Mouse (Mus musculus) forebrain, embryonic 14.5 days (tissue): Measurements from ENCODE around the gene Scyl1. TPM values are rescaled to one million over a fixed set of nuclear protein-coding genes. Genes with fewer than 3 reads are reported as not detected.
A peak's percentile ranks its signal among the peaks of the same experiment; 100 is the strongest.

Source experiments
- ATAC-seq: fragments of 200-750 bp; cut with Nextera tagmentation; 2 replicates; pipeline ENCODE4 v1.8.0; 2017; ENCODE audit warnings: mild to moderate bottlenecking, moderate library complexity
- DNase-seq: peaks from one replicate; pipeline ENCODE4 v3.0.0-alpha.2; 2015; ENCODE audit warnings: low spot score
- H3K27ac ChIP-seq: fragments of 300-500 bp; sonication (generic); 2 replicates; pipeline ENCODE4 v1.5.1; 2014; ENCODE audit warnings: low read depth, mild to moderate bottlenecking, control low read depth, low read length, moderate library complexity
- H3K27me3 ChIP-seq: fragments of 300-500 bp; sonication (generic); replicated peaks from 2 replicates; pipeline ENCODE4 v1.6.1; 2014; ENCODE audit warnings: low read length, control low read depth, mixed read lengths; ENCODE audit not compliant: control insufficient read depth, insufficient read depth
- H3K36me3 ChIP-seq: fragments of 300-500 bp; sonication (generic); 2 replicates; pipeline ENCODE4 v1.6.1; 2014; ENCODE audit warnings: low read length, control low read depth; ENCODE audit not compliant: control insufficient read depth, insufficient read depth
- H3K4me1 ChIP-seq: fragments of 300-500 bp; sonication (generic); 2 replicates; pipeline ENCODE4 v1.6.1; 2014; ENCODE audit warnings: antibody characterized with exemption, low read length, control low read depth; ENCODE audit not compliant: control insufficient read depth, insufficient read depth
- H3K4me2 ChIP-seq: fragments of 300-500 bp; sonication (generic); 2 replicates; pipeline ENCODE4 v1.6.1; 2014; ENCODE audit warnings: mild to moderate bottlenecking, control low read depth, low read length
- H3K4me3 ChIP-seq: fragments of 300-500 bp; sonication (generic); 2 replicates; pipeline ENCODE4 v1.5.1; 2014; ENCODE audit warnings: low read depth, low read length, control low read depth
- H3K9ac ChIP-seq: fragments of 300-500 bp; sonication (generic); 2 replicates; pipeline ENCODE4 v1.6.1; 2014; ENCODE audit warnings: mild to moderate bottlenecking, low read length, control low read depth, moderate library complexity
- H3K9me3 ChIP-seq: fragments of 300-500 bp; sonication (generic); replicated peaks from 2 replicates; pipeline ENCODE4 v1.6.1; 2016; ENCODE audit warnings: low read length, control low read depth, mixed read lengths; ENCODE audit not compliant: control insufficient read depth
- WGBS: fragments of 180-500 bp; shearing (Covaris S2); extraction: QIAGEN DNeasy Blood & Tissue Kit; methylation state at CpG from one replicate; pipeline ENCODE4 v1.1.7; 2014; 5-methylcytosine and 5-hydroxymethylcytosine counted together
- polyA plus RNA-seq: library from polyadenylated mRNA; unstranded; fragments of >200 nt; fragmentation: Nextera tagmentation; extraction: Ambion mirVana; gene quantifications from 2 replicates; pipeline ENCODE4 v1.2.1, GENCODE M21; 2014

Scyl1 gene
- polyA plus RNA-seq, 1 experiment from 2014 or later = 56.1 TPM

DNA sequence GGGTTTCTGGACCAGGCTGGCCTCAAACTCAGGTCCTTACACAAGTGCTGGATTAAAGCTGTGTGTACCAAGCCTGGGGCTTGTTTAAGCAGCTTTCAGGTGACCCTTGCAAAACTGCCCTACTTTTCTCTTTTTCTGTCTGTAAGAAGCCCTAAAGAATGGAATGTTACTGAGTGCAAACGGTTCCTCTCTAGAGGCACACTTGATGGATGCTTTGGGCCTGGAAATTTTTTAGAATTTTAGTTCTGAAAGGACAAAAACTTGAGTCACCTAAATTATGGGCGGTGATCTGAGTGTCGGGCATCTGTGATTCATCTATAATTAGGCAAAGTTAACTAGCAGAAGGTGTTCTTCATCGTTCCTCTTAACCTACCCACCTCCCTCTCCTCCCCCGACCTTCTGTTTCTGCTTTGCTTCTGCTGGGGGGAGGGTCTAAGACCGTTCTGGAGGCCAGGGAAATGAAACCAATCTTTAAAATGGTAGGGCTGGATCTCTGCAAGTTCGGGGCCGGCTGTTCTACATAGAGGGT lies 33.2 kb upstream of the Scyl1 start:
- Histone ChIP-seq H3K4me1 (peaks cover 31% of the 10 kb centered on the region), H3K4me3 (peak overlapping the region; percentile 97; the same call in 1 of the 2 replicates), H3K4me2 (peak overlapping the region; percentile 77), H3K36me3 (peaks cover 4% of the 10 kb centered on the region; the same call in 1 of the 2 replicates), H3K9ac (peak overlapping the region; percentile 99), H3K27me3 (no peaks in the 10 kb centered on the region), H3K9me3 (no peaks in the 10 kb centered on the region), H3K27ac (peak overlapping the region; percentile 100)
- ATAC-seq (no peak), DNase-seq (peak; percentile 19)
- 22% methylated on average over 8 of the region's 8 CpGs for WGBS

DNA sequence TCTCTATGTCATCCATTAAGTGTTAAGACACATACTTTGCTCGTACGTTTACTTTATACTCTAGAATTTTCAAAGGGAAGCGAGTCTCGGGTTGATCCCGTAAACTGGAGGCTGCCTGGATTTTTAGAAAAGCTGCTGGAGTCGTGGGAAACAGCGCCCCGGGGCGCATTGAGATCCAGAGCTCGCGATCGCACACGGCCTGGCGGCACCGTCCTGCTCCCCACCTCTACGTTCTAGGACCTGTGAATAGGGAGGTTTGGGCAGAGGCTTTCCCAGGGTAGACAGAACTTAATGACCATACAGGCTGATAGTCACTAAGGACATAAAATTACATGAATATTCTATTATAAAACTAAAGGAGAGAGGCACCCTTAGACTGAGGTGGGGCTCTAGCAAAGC lies 32.7 kb upstream of the Scyl1 start:
- Histone ChIP-seq H3K9me3 (no peaks in the 10 kb centered on the region), H3K4me2 (peak overlapping the region; percentile 77), H3K4me3 (peak overlapping the region; percentile 97), H3K27ac (peak overlapping the region; percentile 100), H3K9ac (peak overlapping the region; percentile 99), H3K36me3 (peaks cover 8% of the 10 kb centered on the region; the same call in 1 of the 2 replicates), H3K4me1 (peaks cover 31% of the 10 kb centered on the region), H3K27me3 (no peaks in the 10 kb centered on the region)
- under 1% methylated on average over 16 of the region's 16 CpGs for WGBS
- DNase-seq (no peak), ATAC-seq (peak; percentile 30)

GRCm38 (mm10) chr19:5803041-5803880 lies 32.0 kb upstream of the Scyl1 start:
- Histone ChIP-seq H3K4me2 (peak overlapping the region; percentile 77), H3K4me3 (peak overlapping the region; percentile 97), H3K27me3 (no peaks in the 10 kb centered on the region), H3K36me3 (peaks cover 13% of the 10 kb centered on the region), H3K9ac (peak overlapping the region; percentile 99), H3K9me3 (no peaks in the 10 kb centered on the region), H3K27ac (peak overlapping the region; percentile 100), H3K4me1 (peaks cover 31% of the 10 kb centered on the region)
- DNase-seq (peak; percentile 99), ATAC-seq (peak; percentile 97)
- WGBS = under 1% methylated on average over 66 of the region's 67 CpGs

GRCm38 (mm10) chr19:5802787-5803040 lies 31.5 kb upstream of the Scyl1 start:
- no peak for DNase-seq
- Histone ChIP-seq H3K9ac (peak overlapping the region; percentile 99), H3K27ac (peak overlapping the region; percentile 100), H3K27me3 (no peaks in the 10 kb centered on the region), H3K4me1 (peaks cover 32% of the 10 kb centered on the region), H3K9me3 (no peaks in the 10 kb centered on the region), H3K4me3 (peak overlapping the region; percentile 97), H3K36me3 (peaks cover 18% of the 10 kb centered on the region), H3K4me2 (peak overlapping the region; percentile 77)
- WGBS = 0% methylated on average over 4 of the region's 4 CpGs
- no peak for ATAC-seq

- Histone ChIP-seq H3K27me3 (no peaks in the 10 kb centered on the region), H3K36me3 (peaks cover 24% of the 10 kb centered on the region), H3K27ac (peak overlapping the region; percentile 100), H3K4me1 (peaks cover 32% of the 10 kb centered on the region), H3K9me3 (no peaks in the 10 kb centered on the region), H3K4me2 (peak overlapping the region; percentile 77), H3K4me3 (peak overlapping the region; percentile 97), H3K9ac (peak overlapping the region; percentile 99)
- ATAC-seq = peak; percentile 41
- under 1% methylated on average over 25 of the region's 25 CpGs for WGBS
- peak; percentile 98 for DNase-seq
Measured at GRCm38 (mm10) chr19:5802011-5802786, 31.0 kb upstream of the Scyl1 start.

DNA sequence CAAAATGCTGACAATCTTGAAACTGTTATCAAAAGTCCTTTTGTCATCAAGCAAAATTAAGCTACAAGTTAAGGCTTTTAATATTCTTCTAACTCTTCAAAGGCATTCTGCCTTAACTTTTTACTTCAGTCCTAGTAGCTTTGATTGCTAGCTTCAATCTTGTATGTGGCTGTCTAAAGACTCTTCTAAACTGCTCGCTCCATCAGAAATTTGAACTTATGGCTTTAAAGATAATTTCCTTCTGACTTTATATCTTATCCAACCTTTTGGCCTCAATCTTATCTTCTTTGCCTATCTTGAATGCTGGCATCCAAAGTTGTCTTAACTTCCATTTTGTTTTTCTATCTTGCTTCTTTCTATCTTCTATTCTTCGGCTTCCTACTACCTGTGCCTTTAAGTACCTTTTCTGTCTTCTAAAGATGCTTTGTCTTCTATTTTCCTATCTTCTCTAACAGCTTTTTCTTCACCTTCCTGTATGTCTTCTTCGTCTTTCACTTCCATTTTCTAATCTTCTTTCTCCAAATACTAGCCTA lies 30.3 kb upstream of the Scyl1 start:
- peak overlapping the region; percentile 77 for H3K4me2 ChIP-seq
- DNase-seq (peak; percentile 23), ATAC-seq (no peak)
- H3K36me3 ChIP-seq = peaks cover 31% of the 10 kb centered on the region
- H3K4me1 ChIP-seq = peaks cover 33% of the 10 kb centered on the region
- peak overlapping the region; percentile 100 for H3K27ac ChIP-seq
- H3K9ac ChIP-seq = peak overlapping the region; percentile 99
- H3K27me3 ChIP-seq = no peaks in the 10 kb centered on the region
- H3K4me3 ChIP-seq = peak overlapping the region; percentile 97
- H3K9me3 ChIP-seq = no peaks in the 10 kb centered on the region
- 7% methylated on average over 3 of the region's 3 CpGs for WGBS

DNA sequence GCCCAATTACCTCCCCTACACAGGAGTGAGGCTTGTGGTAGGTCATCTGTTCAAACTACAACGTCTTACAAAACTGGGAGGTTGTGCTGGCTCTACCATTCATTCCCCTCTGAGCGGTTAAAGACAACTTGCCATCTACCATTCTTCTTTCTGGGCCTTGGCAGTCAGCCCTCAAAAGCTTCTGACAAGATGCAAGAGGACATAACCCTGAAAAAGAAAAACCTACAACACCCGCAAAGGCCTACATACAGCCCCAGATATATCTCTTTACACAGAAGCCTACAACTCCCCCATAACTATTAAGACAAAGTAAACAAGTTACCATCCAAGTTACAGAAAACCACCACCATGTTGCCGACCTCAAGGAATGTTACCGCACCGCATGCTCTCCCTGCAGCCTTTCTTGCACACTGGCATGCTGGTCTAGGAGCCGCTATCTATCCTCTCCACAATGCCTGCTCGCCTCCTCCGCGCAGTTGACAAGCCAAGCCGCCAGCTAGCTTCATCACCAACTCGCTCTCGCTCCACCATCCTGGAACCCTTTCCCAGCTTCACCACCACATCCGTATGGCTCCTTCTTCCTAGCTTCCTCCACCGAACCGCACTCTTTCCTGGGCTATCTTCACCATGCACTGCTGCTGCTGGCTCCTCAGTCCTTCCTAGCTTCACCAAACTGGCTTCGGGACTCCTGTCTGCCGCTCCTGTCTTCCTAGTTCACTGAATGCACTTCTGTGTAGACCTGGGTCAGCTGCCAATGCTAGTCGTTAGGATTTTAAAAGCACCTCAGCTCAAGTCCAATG lies 29.6 kb upstream of the Scyl1 start:
- Histone ChIP-seq H3K36me3 (peaks cover 37% of the 10 kb centered on the region), H3K4me1 (peaks cover 32% of the 10 kb centered on the region), H3K4me2 (peak overlapping the region; percentile 77), H3K27me3 (no peaks in the 10 kb centered on the region), H3K27ac (peak overlapping the region; percentile 100), H3K9me3 (no peaks in the 10 kb centered on the region), H3K9ac (peak overlapping the region; percentile 99), H3K4me3 (peak overlapping the region; percentile 97)
- under 1% methylated on average over 19 of the region's 19 CpGs for WGBS
- peak; percentile 45 for DNase-seq
- ATAC-seq = no peak

GRCm38 (mm10) chr19:5800350-5800631 lies 29.1 kb upstream of the Scyl1 start:
- Histone ChIP-seq H3K9ac (peak overlapping the region; percentile 99), H3K4me2 (peak overlapping the region; percentile 77), H3K27me3 (no peaks in the 10 kb centered on the region), H3K4me1 (peaks cover 36% of the 10 kb centered on the region), H3K9me3 (no peaks in the 10 kb centered on the region), H3K27ac (peak overlapping the region; percentile 100), H3K36me3 (peaks cover 43% of the 10 kb centered on the region), H3K4me3 (peak overlapping the region; percentile 97)
- no peak for DNase-seq
- 0% methylated on average over 2 of the region's 2 CpGs for WGBS
- ATAC-seq = no peak
